Mouse (Mus musculus) regulatory T cell (primary cell): Measurements from ENCODE around the gene Pdik1l.

Experiments used
- in situ Hi-C: fragments of 300-600 bp; cut with MboI, MseI; formaldehyde crosslinking; loops from one replicate; pipeline ENCODE4 v1.15.1; 2025; ENCODE audit warnings: high pct_unique_total_duplicates

Pdik1l gene

DNA sequence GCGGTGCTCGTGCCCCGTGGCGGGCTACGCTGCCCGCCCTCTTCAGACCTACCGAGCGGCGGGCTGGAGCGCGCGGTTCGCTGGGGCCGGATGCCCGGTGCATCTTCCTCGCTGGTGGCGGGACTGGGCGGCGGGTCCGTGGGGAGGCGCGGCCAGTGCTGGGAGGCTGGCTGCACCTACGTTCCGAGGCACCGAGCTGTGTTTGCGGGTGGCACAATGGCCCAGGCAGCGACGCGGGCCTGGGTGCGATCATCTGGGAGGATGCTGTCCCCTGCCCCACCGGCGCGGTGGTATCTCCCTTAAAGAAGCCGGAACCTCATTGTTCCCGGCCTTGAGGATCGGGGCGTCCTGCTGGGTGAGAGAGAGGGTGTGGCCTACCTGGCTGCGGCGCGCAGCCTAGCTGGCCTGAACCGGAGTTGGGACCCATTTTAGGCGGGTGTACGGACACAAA lies at the start of gene Pdik1l:
Gene Pdik1l, minus strand, starts transcription at position 321 of the 451 bp plus-strand sequence.
- in situ Hi-C loops: no loop called here

DNA sequence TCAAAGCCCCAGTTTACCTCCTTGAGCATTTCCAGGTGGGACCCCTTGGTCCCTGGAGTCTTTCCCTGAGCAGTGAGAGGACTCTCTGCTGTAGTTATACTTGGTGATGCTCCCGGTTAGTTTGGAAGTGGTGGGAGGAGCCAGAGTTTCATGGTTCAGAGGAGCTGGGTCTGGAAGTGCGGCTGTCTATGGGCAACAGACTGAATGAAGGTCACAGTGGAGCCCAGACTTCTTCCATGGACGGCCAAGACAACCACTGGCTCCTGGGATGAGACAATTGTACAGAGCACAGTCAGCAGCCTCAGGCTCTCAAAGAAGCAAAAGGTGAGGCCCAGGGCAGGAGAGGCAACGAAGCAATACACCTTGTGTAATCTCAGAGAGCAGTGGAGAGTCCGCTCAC lies 42.6 kb upstream of the Pdik1l start:
- in situ Hi-C loops: no loop called here

DNA sequence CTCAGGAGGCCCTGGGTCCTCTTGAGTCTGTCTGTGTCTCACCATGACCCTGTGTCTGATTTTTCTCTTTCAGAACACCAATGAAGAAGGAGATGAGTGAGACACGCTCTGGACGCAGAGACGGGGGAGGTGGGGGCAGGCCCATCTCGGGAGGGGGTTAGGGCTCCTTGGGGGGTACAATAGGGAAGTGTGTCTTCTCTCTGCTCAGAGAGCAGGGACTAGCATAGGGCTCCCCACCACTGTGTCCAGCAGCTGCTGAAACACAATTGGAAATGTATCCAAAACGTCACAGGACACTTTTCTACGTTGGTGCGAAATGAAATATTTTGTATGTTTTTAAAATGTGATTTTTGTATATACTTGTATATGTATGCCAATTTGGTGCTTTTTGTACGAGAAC lies 41.1 kb upstream of the Pdik1l start:
- in situ Hi-C loops: loop anchor here (10.0 kb wide), 1 partner anchor 1246 kb away; the partner anchor contains the start of gene Grhl3

DNA sequence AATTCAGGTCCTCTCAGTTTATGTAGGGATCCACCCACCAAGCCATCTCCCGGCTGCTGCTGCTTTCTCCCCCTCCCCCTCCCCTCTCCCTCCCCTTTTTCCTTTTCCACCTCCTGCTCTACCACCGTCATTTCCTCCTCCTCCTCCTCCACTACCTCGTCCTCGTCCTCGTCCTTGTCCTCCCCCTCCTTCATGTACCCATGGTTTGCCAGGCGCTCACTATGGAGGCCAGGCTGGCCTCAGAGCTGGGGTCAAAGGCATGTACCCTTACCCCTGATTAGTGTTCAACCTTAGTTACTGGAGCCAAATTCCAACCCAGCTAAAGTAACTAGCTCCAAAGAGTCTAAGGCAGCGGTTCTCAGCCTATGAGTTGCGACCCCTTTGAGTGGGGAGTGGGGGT lies 40.5 kb upstream of the Pdik1l start:
- in situ Hi-C loops: loop anchor here (10.0 kb wide), 1 partner anchor 1247 kb away; the partner anchor contains the start of gene Grhl3

DNA sequence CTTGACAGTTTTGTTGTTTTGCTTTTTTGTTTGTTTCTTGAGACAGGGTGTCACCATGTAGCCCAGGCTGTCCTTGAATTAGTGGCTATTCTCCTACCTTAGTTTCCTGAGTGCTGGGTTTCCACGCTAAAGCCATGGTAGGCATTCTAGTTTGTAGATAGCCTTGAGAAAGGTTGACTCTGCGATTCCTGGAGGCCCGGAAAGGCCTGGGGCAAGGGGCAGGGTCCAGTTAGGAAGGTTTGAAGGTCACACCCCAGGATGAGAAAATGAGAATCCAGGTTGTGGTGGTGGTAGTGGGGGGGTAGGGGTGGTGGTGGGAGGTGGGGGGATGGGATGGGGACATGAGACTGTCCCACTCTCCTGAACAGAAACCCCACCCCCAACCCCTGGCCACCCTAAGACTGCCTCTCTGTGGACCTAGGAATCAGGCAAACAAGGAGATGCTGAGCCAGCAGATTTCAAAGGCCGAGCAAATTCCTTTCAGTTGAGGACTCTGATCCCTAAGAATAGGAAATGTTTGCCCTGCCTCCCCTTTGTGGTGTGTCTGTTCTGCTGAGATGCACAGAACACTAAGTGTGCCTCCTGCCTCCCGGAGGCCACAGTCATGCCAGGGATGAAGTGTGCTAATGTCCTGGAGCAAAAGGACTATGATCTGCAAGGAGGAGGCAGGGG lies 39.3 kb upstream of the Pdik1l start:
- in situ Hi-C loops: loop anchor here (10.0 kb wide), 1 partner anchor 1248 kb away; the partner anchor contains the start of gene Grhl3

DNA sequence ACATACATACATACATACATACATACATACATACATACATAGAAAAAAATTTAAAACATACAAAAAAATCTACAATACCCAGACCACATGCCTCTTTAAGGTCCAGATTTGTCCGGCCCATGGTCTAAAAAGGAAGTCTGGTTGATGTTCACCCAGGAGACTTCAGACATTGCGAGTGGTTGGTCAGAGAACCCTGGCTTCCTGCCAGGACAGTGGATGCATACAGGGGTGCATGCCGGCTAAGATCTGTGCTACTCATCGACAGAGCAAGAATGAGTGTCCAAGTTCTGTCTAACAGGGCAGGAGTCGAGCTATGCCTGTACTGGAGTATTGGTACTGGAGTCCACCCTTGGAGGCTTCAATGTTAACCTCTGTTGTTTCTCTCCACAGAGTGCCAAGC lies 37.0 kb upstream of the Pdik1l start:
- in situ Hi-C loops: loop anchor here (5.0 to 10.0 kb wide), 2 partner anchors 58 to 1250 kb away; partner anchors contain the start of genes Extl1 and Grhl3

DNA sequence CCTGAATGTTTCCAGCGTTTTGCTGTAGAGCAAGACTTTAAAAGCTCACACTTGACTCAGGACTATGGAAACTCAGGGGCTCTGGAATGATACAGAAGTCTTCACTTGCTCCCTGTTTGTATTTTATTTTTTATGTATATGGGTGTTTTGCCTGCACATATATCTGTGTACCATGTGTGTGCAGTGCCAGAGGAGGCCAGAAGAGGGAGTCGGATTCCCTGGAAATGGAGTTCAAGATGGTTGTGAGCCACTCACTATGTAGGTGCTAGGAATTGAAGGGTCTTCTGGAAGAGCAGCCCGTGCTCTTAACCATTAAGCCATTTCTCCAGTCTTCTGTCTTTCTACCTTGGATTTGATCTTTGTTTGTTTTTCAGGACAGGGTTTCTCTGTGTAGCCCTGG lies 33.8 kb upstream of the Pdik1l start:
- in situ Hi-C loops: loop anchor here (5.0 to 10.0 kb wide), 2 partner anchors 61 to 1253 kb away; partner anchors contain the start of genes Extl1 and Grhl3

DNA sequence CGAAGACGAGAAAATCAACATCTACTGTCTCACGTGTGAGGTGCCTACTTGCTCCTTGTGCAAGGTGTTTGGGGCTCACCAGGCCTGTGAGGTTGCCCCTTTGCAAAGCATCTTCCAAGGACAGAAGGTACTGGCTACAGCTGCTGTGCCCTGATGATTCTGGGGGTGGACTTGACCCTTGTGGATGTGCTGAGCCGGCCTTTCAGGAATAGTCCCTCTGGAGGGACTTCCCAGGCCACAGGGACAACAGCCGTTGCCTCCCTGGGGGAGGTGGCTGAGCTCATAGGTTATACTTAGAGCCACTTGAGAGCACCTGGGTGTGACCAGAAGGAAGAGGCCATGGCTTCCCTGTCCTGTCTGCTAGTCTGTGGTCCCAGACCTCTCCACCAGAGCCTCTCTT lies 32.0 kb upstream of the Pdik1l start:
- in situ Hi-C loops: loop anchor here (5.0 to 10.0 kb wide), 2 partner anchors 63 to 1255 kb away; partner anchors contain the start of genes Extl1 and Grhl3

DNA sequence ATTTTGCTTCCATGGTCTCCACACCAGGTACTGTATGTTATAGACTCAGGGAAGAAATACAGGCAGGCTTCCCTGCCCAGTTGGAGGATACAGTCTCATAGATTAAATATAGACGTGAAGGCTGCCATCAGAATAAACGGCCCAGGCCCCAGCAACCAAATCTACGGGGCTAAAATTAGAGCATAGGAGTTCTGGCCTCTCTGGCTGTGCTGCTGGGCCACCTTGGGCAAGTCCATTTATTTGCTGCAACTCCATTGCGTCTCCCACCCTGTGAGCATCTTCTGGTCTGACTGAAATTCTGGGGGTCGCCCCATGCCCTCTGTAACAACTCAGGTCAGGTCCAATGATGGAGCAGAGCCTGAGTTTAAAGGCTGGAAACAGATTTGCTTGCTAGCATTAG lies 31.4 kb upstream of the Pdik1l start:
- in situ Hi-C loops: no loop called here

DNA sequence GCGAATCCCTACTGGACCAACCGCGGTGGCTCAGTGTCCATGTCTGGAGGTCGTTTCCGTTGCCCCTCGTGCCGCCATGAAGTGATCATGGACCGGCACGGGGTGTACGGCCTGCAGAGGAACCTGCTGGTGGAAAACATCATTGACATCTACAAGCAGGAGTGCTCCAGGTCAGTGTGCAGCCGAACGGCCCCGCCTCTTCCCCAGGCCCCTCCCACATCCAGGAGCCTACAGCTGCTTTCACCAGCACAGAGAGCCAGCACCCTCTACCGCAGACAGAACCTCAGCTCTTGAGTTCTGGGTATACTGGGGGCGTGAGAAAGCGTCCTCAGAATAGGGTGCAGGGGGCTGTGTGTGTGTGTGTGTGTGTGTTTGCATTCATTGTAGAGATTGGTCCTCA lies 28.7 kb upstream of the Pdik1l start:
- in situ Hi-C loops: no loop called here

DNA sequence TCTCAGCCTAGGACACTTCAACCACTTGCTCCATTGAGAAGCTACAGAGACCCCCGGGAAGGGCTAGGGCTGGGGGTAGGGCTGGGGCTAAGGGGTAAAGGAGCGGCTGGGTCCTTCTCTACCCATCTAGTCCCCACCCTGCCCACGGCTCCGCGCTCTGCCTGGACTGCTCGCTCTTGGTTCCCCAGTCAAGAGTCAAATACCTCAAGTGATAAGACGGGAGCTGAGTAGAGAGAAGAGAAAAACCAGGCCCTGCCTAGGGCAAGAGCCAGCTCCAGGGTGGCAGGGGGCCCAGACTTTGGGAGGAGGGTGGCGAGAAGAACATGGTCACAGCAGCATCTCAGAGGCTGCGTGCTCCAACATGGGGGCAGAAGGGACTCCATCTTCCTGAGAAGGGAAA lies 27.8 kb upstream of the Pdik1l start:
- in situ Hi-C loops: no loop called here

DNA sequence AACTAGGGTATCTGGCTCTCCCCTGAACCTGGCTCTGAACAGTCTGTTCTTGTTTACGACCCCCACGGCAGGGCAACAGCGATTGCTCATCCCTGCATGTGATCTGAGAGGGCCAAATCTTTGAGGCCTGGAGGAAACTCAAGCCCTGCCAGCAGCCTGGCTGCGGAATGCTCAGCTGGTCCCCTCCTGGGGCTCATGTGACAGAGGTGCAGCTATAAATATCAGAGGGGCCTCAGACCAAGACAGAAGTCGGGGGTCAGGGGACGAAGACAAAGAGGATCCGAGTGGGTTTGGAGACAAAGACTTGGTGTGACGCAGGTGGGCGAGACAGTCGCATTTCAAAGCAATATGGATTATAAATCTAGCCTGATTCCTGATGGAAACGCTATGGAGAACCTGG lies 27.2 kb upstream of the Pdik1l start, which contains the start of gene Trim63:
Gene Trim63, plus strand, starts transcription at position 245 of the 400 bp plus-strand sequence.
- in situ Hi-C loops: no loop called here

DNA sequence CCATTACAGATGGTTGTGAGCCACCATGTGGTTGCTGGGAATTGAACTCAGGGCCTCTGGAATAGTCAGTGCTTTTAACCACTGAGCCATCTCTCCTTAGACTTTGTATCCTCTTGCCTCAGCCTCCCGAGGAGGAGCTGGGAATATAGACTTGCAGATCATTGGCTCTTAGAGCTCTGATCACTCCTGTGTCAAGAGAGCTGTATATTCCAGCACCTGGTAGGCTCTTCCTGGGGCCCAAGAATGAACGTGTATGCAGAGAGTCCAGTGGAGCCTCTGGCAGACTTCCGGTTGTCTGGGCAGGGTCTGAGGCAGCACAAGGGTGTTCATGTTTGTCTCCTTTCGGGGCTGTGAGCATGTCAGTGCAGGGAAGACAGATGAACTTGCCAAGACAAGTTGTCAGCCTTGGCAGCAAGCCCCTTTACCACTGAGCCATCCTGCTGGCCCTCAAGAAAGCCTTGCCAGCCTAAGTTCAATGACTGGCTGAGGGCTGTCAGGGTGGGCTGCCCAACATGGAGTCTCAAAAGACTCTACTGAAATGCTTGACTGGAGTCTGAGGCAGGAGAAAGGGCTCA lies 26.5 kb upstream of the Pdik1l start:
- in situ Hi-C loops: no loop called here

DNA sequence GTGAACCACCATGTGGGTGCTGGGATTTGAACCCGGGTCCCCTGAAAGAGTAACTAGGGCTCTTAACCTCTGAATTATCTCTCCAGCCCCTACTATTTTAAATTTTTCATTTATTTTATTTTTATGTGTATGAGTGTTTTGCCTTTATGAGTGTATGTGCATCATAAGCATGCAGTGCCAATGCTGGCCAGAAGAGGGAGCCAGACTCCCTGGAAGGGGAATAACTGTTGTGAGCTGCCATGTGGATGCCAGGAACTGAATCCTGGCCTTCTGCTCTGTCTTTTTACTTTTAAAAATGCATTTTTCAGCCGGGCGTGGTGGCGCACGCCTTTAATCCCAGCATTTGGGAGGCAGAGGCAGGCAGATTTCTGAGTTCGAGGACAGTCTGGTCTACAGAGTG lies 25.2 kb upstream of the Pdik1l start:
- in situ Hi-C loops: no loop called here

DNA sequence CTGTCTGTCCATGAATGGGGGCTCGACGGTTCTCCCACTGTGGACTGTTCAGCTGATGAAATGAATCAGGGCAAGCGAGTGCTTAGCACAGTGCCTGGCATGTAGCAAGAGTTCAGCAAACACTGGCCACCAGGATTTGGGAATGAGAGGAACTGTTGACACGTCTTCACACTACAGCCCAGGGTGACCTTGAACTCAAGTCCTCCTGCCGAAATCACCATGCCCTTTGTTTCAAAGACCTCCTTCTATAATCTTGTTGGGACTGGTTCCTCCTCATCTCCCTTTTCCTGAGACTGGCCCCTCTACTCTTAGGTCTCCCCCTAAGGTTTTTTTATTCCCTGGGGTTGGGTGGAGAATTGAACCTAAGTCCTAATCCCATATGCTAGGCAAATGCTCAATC lies 24.6 kb upstream of the Pdik1l start:
- in situ Hi-C loops: no loop called here

DNA sequence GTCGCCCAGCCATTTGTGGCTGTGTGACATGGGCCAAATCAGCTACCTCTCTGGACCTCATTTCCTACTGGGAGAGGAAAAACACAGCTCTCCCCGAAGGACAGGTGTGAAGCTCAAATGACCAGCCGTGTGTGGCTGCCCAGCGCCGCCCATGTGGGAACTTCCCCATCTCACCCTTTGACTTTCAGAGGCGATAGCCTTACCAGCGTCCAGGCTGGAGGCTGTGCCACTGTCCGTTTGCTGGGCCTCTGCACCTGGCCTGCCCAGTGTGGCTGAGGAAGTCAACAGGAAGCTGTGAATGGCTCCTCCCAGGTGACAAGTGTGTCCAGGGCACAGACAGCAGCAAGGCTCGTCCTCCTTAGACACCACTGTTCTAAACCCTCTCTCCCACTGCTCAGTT lies 24.1 kb upstream of the Pdik1l start:
- in situ Hi-C loops: no loop called here

DNA sequence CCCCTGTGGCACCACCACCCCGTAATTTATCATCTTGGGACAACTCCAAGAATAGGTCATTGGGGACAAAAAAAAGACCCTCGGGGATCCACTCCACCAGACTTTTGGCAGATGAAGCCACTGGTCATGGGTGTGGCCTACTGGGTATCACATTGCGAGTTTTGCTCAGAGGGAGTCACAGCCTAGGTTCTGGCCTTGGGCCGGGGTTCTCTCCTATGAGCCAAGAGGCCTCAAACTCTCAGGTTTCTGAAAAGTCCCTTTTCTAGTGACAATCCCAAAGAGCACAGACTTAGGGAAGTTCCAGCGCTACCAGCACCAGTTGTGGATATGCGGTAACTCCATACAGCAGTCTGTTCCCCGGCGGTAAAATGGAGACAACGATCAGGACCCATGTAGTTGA lies 23.0 kb upstream of the Pdik1l start:
- in situ Hi-C loops: no loop called here

DNA sequence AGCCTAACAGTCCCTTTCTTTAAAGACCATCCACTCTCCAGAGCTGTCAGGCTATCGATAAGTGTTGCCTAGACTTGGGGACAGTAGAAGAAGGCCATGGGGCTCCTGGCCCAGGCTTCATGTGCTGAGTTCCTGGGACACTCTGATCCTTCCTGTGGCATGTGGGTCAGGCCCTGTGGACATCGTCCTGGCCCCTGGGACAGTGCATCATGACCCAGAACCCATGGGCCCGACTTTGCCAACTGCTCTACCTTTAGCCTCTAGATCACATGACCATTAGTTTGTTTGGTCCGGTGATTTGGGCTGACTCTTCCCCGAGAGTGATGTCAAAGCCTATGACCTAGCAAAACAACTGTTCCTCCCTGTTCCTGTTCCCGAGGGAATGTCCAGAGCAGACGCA lies 22.4 kb upstream of the Pdik1l start:
- in situ Hi-C loops: no loop called here

DNA sequence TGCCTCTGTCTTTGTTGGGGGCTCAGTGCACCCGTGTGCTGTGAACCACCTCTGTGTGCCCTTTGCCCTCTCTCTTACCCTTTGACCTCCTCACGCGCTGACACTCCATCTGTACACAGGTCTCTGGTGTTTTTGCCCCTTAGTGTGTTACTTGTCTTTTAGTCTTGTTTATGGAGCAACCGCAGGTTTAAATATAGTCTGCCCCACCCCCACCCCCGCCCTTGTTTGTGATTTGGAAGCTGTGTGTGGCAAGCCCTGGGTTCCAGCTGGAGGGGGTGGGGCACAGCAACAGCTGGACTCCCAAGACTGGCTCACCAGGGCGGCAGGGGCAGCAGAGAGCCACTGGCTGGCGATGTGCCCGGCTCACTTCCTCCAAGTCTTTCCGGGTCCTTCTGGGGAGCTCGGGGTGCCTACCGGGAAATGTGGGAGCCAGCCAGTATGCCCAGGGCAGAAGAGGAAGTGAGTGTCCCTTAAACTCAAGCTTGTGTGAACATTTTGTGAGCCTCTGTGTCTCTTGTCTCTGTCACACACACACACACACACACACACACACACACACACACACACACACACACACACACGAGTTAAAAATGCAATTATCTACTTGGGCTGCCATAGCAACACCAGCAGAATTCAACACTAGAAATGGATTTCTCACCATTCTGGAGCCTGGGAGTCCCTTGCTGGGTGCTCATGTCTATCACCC lies 19.8 kb upstream of the Pdik1l start:
- in situ Hi-C loops: no loop called here

DNA sequence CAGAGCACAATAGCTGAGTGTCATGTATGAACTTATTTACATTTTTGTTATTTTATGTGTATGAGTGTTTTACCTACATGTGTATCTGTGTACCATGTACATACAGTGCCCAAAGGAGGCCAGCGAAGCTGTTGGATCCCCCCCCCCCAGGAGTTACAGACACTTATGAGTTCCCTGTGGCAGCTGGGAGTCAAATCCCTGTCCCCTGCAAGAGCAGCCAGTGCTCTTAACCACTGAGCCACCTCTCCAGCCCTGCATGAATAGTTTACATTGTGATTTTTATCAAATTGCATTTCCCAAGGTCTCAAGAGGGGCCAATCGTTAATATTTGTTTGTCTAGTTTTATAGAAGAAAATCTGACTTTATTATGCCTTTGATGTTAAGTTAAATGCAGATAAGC lies 19.3 kb upstream of the Pdik1l start:
- in situ Hi-C loops: no loop called here

DNA sequence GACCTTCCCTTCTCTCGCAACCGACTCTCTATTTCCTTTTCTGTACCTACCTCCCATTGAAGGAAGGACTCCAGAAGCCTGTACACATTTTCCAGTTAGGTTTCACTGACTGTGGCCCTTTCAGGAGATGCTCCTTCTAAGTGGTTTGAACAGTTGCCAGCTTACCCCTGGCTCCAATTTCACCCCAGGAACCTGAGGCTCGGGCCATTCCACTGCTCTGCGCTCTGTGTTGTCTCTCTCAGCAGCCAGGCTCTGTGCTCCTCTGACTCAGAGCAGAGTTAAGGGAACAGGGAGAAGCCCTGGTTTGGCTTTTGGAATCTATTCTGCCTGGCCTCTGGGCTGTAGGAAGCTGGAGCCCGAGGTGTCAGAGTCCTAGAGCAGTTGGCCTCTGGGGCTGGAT lies 14.4 kb upstream of the Pdik1l start:
- in situ Hi-C loops: loop anchor here (5.0 kb wide), 1 partner anchor 70 kb away; no protein-coding TSS in a partner anchor

DNA sequence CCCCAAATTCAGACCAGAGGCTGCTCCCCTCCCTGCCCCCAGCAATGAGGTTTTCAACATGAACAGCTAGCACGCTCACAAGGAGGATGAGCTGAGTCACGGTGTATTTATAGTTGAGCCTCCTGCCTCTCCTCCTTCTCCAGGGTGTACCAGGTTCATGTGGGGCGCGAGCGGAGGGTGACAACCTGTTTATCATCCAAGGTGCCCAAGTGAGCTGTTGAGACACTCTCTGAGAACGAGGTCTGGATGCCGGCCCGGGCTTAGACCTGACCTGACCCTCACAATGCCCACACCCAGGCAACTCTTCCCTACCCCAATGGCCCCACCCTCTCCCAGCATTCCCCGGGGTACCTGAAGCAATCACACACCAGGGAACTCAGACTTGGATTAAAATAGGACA lies 12.6 kb upstream of the Pdik1l start:
- in situ Hi-C loops: loop anchor here (5.0 kb wide), 1 partner anchor 72 kb away; no protein-coding TSS in a partner anchor
